Mouse (Mus musculus): Measurements from ENCODE around the gene Mmadhc. TPM values are rescaled to one million over a fixed set of nuclear protein-coding genes. Genes with fewer than 3 reads are reported as not detected.
A peak's percentile ranks its signal among the peaks of the same experiment; 100 is the strongest.

Gene Mmadhc
- polyA plus RNA-seq, 1 experiment from 2014 or later: 172 TPM

- ATAC-seq (ENCODE audit: low FRiP score, low TSS enrichment): no peak
- Histone ChIP-seq H3K4me2 (replicated peaks; ENCODE audit: low read depth, low read length) (peak overlapping the region; percentile 77), H3K4me3 (ENCODE audit: low read length) (peak overlapping the region; percentile 81), H3K27ac (ENCODE audit: low read length) (no peak overlapping the region), H3K9ac (replicated peaks; ENCODE audit: low read length) (peak overlapping the region; percentile 51), H3K4me1 (ENCODE audit: insufficient read depth, low read length) (peaks cover 22% of the 10 kb centered on the region), H3K27me3 (ENCODE audit: insufficient read depth, low read length) (no peaks in the 10 kb centered on the region), H3K9me3 (ENCODE audit: low read length) (no peaks in the 10 kb centered on the region), H3K36me3 (ENCODE audit: insufficient read depth, low read length) (no peaks in the 10 kb centered on the region)
- 1% methylated on average over 9 of the region's 9 CpGs for WGBS
Measured at GRCm38 (mm10) chr2:50296987-50297350, 368 bp upstream of the Mmadhc start.

GRCm38 (mm10) chr2:50295562-50295961 is 1.0 kb downstream of the Mmadhc start:
- Histone ChIP-seq H3K4me2 (replicated peaks; ENCODE audit: low read depth, low read length) (peak overlapping the region; percentile 84), H3K36me3 (ENCODE audit: insufficient read depth, low read length) (peaks cover 9% of the 10 kb centered on the region), H3K4me1 (ENCODE audit: insufficient read depth, low read length) (peaks cover 22% of the 10 kb centered on the region), H3K27me3 (ENCODE audit: insufficient read depth, low read length) (no peaks in the 10 kb centered on the region), H3K4me3 (ENCODE audit: low read length) (peak overlapping the region; percentile 81), H3K27ac (ENCODE audit: low read length) (no peak overlapping the region), H3K9ac (replicated peaks; ENCODE audit: low read length) (peak overlapping the region; percentile 63), H3K9me3 (ENCODE audit: low read length) (no peaks in the 10 kb centered on the region)
- 32% methylated on average over 5 of the region's 5 CpGs for WGBS
- ATAC-seq (ENCODE audit: low FRiP score, low TSS enrichment): no peak

- Histone ChIP-seq H3K9me3 (ENCODE audit: low read length) (no peaks in the 10 kb centered on the region), H3K4me1 (ENCODE audit: insufficient read depth, low read length) (peaks cover 22% of the 10 kb centered on the region), H3K27ac (ENCODE audit: low read length) (no peak overlapping the region), H3K36me3 (ENCODE audit: insufficient read depth, low read length) (peaks cover 18% of the 10 kb centered on the region), H3K9ac (replicated peaks; ENCODE audit: low read length) (no peak overlapping the region), H3K4me2 (replicated peaks; ENCODE audit: low read depth, low read length) (no peak overlapping the region), H3K4me3 (ENCODE audit: low read length) (no peak overlapping the region), H3K27me3 (ENCODE audit: insufficient read depth, low read length) (no peaks in the 10 kb centered on the region)
- WGBS: 86% methylated on average over 2 of the region's 2 CpGs
- no peak for ATAC-seq (ENCODE audit: low FRiP score, low TSS enrichment)
Measured at GRCm38 (mm10) chr2:50294084-50294483, 2.5 kb downstream of the Mmadhc start.

- Histone ChIP-seq H3K4me3 (ENCODE audit: low read length) (no peak overlapping the region), H3K9ac (replicated peaks; ENCODE audit: low read length) (no peak overlapping the region), H3K27ac (ENCODE audit: low read length) (no peak overlapping the region), H3K4me1 (ENCODE audit: insufficient read depth, low read length) (peaks cover 22% of the 10 kb centered on the region), H3K27me3 (ENCODE audit: insufficient read depth, low read length) (no peaks in the 10 kb centered on the region), H3K4me2 (replicated peaks; ENCODE audit: low read depth, low read length) (no peak overlapping the region), H3K9me3 (ENCODE audit: low read length) (no peaks in the 10 kb centered on the region), H3K36me3 (ENCODE audit: insufficient read depth, low read length) (peaks cover 21% of the 10 kb centered on the region)
- 86% methylated on average over 3 of the region's 3 CpGs for WGBS
- no peak for ATAC-seq (ENCODE audit: low FRiP score, low TSS enrichment)
Measured at GRCm38 (mm10) chr2:50293572-50293971, 3.0 kb downstream of the Mmadhc start.

- WGBS: 68% methylated on average over 2 of the region's 2 CpGs
- no peak overlapping the region for H3K27ac ChIP-seq (ENCODE audit: low read length)
- ATAC-seq (ENCODE audit: low FRiP score, low TSS enrichment): no peak
- H3K9ac ChIP-seq (replicated peaks; ENCODE audit: low read length): no peak overlapping the region
- H3K27me3 ChIP-seq (ENCODE audit: insufficient read depth, low read length): no peaks in the 10 kb centered on the region
- peaks cover 35% of the 10 kb centered on the region for H3K36me3 ChIP-seq (ENCODE audit: insufficient read depth, low read length)
- no peaks in the 10 kb centered on the region for H3K9me3 ChIP-seq (ENCODE audit: low read length)
- H3K4me3 ChIP-seq (ENCODE audit: low read length): no peak overlapping the region
- H3K4me2 ChIP-seq (replicated peaks; ENCODE audit: low read depth, low read length): no peak overlapping the region
- peaks cover 20% of the 10 kb centered on the region for H3K4me1 ChIP-seq (ENCODE audit: insufficient read depth, low read length)
Measured at GRCm38 (mm10) chr2:50291901-50292300, 4.7 kb downstream of the Mmadhc start.

- Histone ChIP-seq H3K9me3 (ENCODE audit: low read length) (no peaks in the 10 kb centered on the region), H3K4me1 (ENCODE audit: insufficient read depth, low read length) (peaks cover 20% of the 10 kb centered on the region), H3K4me2 (replicated peaks; ENCODE audit: low read depth, low read length) (no peak overlapping the region), H3K9ac (replicated peaks; ENCODE audit: low read length) (no peak overlapping the region), H3K4me3 (ENCODE audit: low read length) (no peak overlapping the region), H3K27ac (ENCODE audit: low read length) (no peak overlapping the region), H3K27me3 (ENCODE audit: insufficient read depth, low read length) (no peaks in the 10 kb centered on the region), H3K36me3 (ENCODE audit: insufficient read depth, low read length) (peaks cover 42% of the 10 kb centered on the region)
- ATAC-seq (ENCODE audit: low FRiP score, low TSS enrichment): no peak
- 93% methylated on average over 2 of the region's 2 CpGs for WGBS
Measured at GRCm38 (mm10) chr2:50290754-50291153, 5.8 kb downstream of the Mmadhc start.

GRCm38 (mm10) chr2:50284781-50285180 is 11.8 kb downstream of the Mmadhc start:
- no peak overlapping the region for H3K4me2 ChIP-seq (replicated peaks; ENCODE audit: low read depth, low read length)
- peaks cover 46% of the 10 kb centered on the region for H3K36me3 ChIP-seq (ENCODE audit: insufficient read depth, low read length)
- H3K4me3 ChIP-seq (ENCODE audit: low read length): no peak overlapping the region
- no peak overlapping the region for H3K27ac ChIP-seq (ENCODE audit: low read length)
- ATAC-seq (ENCODE audit: low FRiP score, low TSS enrichment): no peak
- 78% methylated on average over 3 of the region's 3 CpGs for whole genome bisulfite sequencing
- H3K9me3 ChIP-seq (ENCODE audit: low read length): no peaks in the 10 kb centered on the region
- H3K4me1 ChIP-seq (ENCODE audit: insufficient read depth, low read length): no peaks in the 10 kb centered on the region
- H3K9ac ChIP-seq (replicated peaks; ENCODE audit: low read length): no peak overlapping the region
- H3K27me3 ChIP-seq (ENCODE audit: insufficient read depth, low read length): no peaks in the 10 kb centered on the region

- Histone ChIP-seq H3K4me3 (ENCODE audit: low read length) (no peak overlapping the region), H3K4me2 (replicated peaks; ENCODE audit: low read depth, low read length) (no peak overlapping the region), H3K27me3 (ENCODE audit: insufficient read depth, low read length) (no peaks in the 10 kb centered on the region), H3K9me3 (ENCODE audit: low read length) (no peaks in the 10 kb centered on the region), H3K9ac (replicated peaks; ENCODE audit: low read length) (no peak overlapping the region), H3K4me1 (ENCODE audit: insufficient read depth, low read length) (no peaks in the 10 kb centered on the region), H3K36me3 (ENCODE audit: insufficient read depth, low read length) (peaks cover 49% of the 10 kb centered on the region), H3K27ac (ENCODE audit: low read length) (no peak overlapping the region)
- 67% methylated on average over 5 of the region's 5 CpGs for WGBS
- ATAC-seq (ENCODE audit: low FRiP score, low TSS enrichment): peak; percentile 93; the same call in 1 of the 2 replicates
Measured at GRCm38 (mm10) chr2:50284040-50284439, 12.6 kb downstream of the Mmadhc start.

GRCm38 (mm10) chr2:50276715-50277114 is 19.9 kb downstream of the Mmadhc start:
- ATAC-seq (ENCODE audit: low FRiP score, low TSS enrichment): 0 out of 2 replicates have a peak, but pooled peaks have one; percentile 43
- 72% methylated on average over 10 of the region's 10 CpGs for WGBS
- no peaks in the 10 kb centered on the region; the same call in 1 of the 2 replicates for H3K27me3 ChIP-seq (ENCODE audit: insufficient read depth, low read length)

GRCm38 (mm10) chr2:50273415-50273814 is 23.2 kb downstream of the Mmadhc start:
- Histone ChIP-seq H3K27ac (ENCODE audit: low read length) (peak overlapping the region; percentile 39; the same call in 1 of the 2 replicates), H3K4me2 (replicated peaks; ENCODE audit: low read depth, low read length) (no peak overlapping the region), H3K4me3 (ENCODE audit: low read length) (no peak overlapping the region), H3K4me1 (ENCODE audit: insufficient read depth, low read length) (peaks cover 17% of the 10 kb centered on the region), H3K9ac (replicated peaks; ENCODE audit: low read length) (no peak overlapping the region), H3K36me3 (ENCODE audit: insufficient read depth, low read length) (0 out of 2 replicates have a peak, but pooled peaks cover 4% of the 10 kb centered on the region), H3K9me3 (ENCODE audit: low read length) (no peaks in the 10 kb centered on the region), H3K27me3 (ENCODE audit: insufficient read depth, low read length) (no peaks in the 10 kb centered on the region; the same call in 1 of the 2 replicates)
- WGBS: 27% methylated on average over 6 of the region's 6 CpGs
- peak; percentile 65; the same call in 1 of the 2 replicates for ATAC-seq (ENCODE audit: low FRiP score, low TSS enrichment)

More at GRCm38 (mm10) chr2:50276715-50277114, 19.9 kb downstream of the Mmadhc start:
- H3K9ac ChIP-seq (replicated peaks; ENCODE audit: low read length): no peak overlapping the region
- H3K36me3 ChIP-seq (ENCODE audit: insufficient read depth, low read length): peaks cover 20% of the 10 kb centered on the region
- H3K4me2 ChIP-seq (replicated peaks; ENCODE audit: low read depth, low read length): no peak overlapping the region
- no peak overlapping the region for H3K4me3 ChIP-seq (ENCODE audit: low read length)
- peaks cover 15% of the 10 kb centered on the region for H3K4me1 ChIP-seq (ENCODE audit: insufficient read depth, low read length)
- H3K27ac ChIP-seq (ENCODE audit: low read length): no peak overlapping the region
- no peaks in the 10 kb centered on the region for H3K9me3 ChIP-seq (ENCODE audit: low read length)
